Mouse (Mus musculus) stomach, embryonic 14.5 days (tissue): Measurements from ENCODE around the gene Tgif1. TPM values are rescaled to one million over a fixed set of nuclear protein-coding genes. Genes with fewer than 3 reads are reported as not detected.

Experiments
- ATAC-seq: fragments of 200-750 bp; cut with Nextera tagmentation; 2 replicates; pipeline ENCODE4 v1.8.0; 2017; ENCODE audit warnings: low read depth, moderate TSS enrichment; ENCODE audit not compliant: insufficient number of reproducible peaks, insufficient read depth, low FRiP score
- H3K27ac ChIP-seq: fragments of 300-500 bp; sonication (generic); 2 replicates; pipeline ENCODE4 v1.5.1; 2014; ENCODE audit warnings: mild to moderate bottlenecking, low read length, moderate library complexity, mixed read lengths
- H3K27me3 ChIP-seq: fragments of 300-500 bp; sonication (generic); 2 replicates; pipeline ENCODE4 v1.6.1; 2014; ENCODE audit warnings: low read length, control low read depth, mixed read lengths; ENCODE audit not compliant: control insufficient read depth, insufficient read depth
- H3K36me3 ChIP-seq: fragments of 300-500 bp; sonication (generic); 2 replicates; pipeline ENCODE4 v1.6.1; 2014; ENCODE audit warnings: mild to moderate bottlenecking, control low read depth, low read length, moderate library complexity, mixed read lengths; ENCODE audit not compliant: control insufficient read depth, insufficient read depth
- H3K4me1 ChIP-seq: fragments of 300-500 bp; sonication (generic); 2 replicates; pipeline ENCODE4 v1.6.1; 2014; ENCODE audit warnings: low read length, control low read depth, mixed read lengths; ENCODE audit not compliant: control insufficient read depth, insufficient read depth
- H3K4me2 ChIP-seq: fragments of 300-500 bp; sonication (generic); replicated peaks from 2 replicates; pipeline ENCODE4 v1.6.1; 2014; ENCODE audit warnings: low read depth, low read length, control low read depth
- H3K4me3 ChIP-seq: fragments of 300-500 bp; sonication (generic); 2 replicates; pipeline ENCODE4 v1.5.1; 2014; ENCODE audit warnings: low read depth, low read length, control low read depth
- H3K9ac ChIP-seq: fragments of 300-500 bp; sonication (generic); replicated peaks from 2 replicates; pipeline ENCODE4 v1.6.1; 2014; ENCODE audit warnings: low read depth, mild to moderate bottlenecking, control low read depth, low read length, moderate library complexity, mixed read lengths
- H3K9me3 ChIP-seq: fragments of 300-500 bp; sonication (generic); 2 replicates; pipeline ENCODE4 v1.6.1; 2016; ENCODE audit warnings: low read depth, low read length, control low read depth; ENCODE audit not compliant: control insufficient read depth
- WGBS: fragments of 180-500 bp; shearing (Covaris S2); extraction: QIAGEN DNeasy Blood & Tissue Kit; methylation state at CpG from one replicate; pipeline ENCODE4 v1.1.7; 2014; 5-methylcytosine and 5-hydroxymethylcytosine counted together
- polyA plus RNA-seq: library from polyadenylated mRNA; unstranded; fragments of >200 nt; fragmentation: Nextera tagmentation; extraction: Ambion mirVana; gene quantifications from 2 replicates; pipeline ENCODE4 v1.2.1, GENCODE M21; 2014

The Tgif1 gene
- polyA plus RNA-seq: 65.0 and 66.5 TPM in 2 replicates

DNA sequence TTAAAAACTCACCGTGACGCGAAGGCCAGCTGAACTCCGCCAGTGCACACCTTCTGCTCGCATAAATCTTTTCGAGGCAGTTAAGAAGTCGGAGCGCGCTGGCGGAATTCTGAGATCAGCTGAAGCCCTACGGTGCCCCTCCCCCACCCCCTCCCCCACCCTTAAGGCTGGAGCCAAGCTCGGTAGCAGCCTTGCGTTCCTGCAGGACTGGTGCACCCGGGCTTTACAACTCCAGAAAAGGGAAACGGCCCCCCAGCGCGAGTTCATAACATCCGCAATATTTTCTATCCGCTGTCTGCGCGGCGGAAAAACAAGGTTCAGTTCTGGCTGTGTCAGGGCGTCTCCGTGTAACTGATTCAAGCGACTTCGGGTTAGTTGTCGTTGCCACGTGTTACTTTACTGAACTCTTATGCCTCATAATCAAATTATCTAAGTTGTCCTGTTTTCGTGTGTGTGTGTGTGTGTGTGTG lies at the start of gene Tgif1:
Gene Tgif1 (minus strand): TSS at position 111 of the 470 bp plus-strand sequence.
- ATAC-seq: no peak
- no peaks in the 10 kb centered on the region for H3K27me3 ChIP-seq

DNA sequence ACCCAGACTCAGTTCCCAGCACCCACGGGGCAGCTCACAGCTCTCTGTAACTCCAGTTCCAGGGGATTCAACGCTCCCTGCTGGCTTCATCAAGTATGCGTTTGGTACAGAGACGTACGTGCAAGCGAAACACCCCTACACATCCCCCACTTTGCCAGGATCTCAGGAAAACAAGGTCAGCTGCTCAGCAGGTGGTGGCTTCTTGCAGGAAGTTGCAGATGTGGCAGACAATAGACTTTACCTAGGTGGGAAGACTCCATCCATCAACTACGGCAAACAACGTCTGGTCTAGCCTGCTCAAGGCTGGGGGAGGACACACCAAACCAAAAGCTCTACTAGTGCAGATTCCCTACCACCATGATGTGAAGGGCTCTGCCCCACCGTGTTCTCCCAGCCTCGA lies 47.3 kb upstream of the Tgif1 start:
- Histone ChIP-seq H3K4me1 (no peaks in the 10 kb centered on the region), H3K27me3 (no peaks in the 10 kb centered on the region), H3K4me3 (no peak overlapping the region), H3K9me3 (no peaks in the 10 kb centered on the region), H3K27ac (no peak overlapping the region), H3K9ac (no peak overlapping the region), H3K4me2 (no peak overlapping the region), H3K36me3 (no peaks in the 10 kb centered on the region)
- ATAC-seq: no peak
- WGBS: 76% methylated on average over 10 of the region's 10 CpGs

More for the DNA sequence above, at the start of gene Tgif1:
- H3K9me3 ChIP-seq: no peaks in the 10 kb centered on the region
- no peaks in the 10 kb centered on the region for H3K4me1 ChIP-seq
- H3K36me3 ChIP-seq: no peaks in the 10 kb centered on the region
- peak within 1 kb of the TSS; percentile 93 for H3K27ac ChIP-seq
- H3K9ac ChIP-seq: peak within 1 kb of the TSS; percentile 61
- peak within 1 kb of the TSS; percentile 82 for H3K4me3 ChIP-seq
- WGBS: under 1% methylated on average over 29 of the region's 29 CpGs
- peak within 1 kb of the TSS; percentile 94 for H3K4me2 ChIP-seq

DNA sequence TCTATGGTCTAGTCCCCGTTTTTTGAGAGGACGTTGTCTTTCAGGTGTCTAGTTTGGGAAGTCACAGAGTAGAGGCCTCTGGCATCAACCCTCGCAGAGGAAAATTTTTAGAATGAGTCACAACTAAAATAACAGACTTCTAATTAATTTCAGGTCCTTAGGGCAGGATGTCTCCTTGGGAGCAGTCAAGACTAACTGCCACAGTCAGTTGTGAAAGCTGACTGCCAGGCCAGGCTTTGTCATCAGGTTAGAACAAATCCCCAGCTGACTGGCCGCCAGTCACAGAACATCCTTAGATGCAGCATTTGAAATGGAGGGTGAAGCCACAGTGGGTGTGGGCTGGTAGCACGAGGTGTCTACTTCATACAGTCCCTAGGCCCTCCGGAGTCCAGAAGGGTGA lies 46.3 kb upstream of the Tgif1 start:
- Histone ChIP-seq H3K27me3 (no peaks in the 10 kb centered on the region), H3K4me3 (no peak overlapping the region), H3K4me2 (no peak overlapping the region), H3K9me3 (no peaks in the 10 kb centered on the region), H3K27ac (no peak overlapping the region), H3K4me1 (no peaks in the 10 kb centered on the region), H3K9ac (no peak overlapping the region), H3K36me3 (no peaks in the 10 kb centered on the region)
- WGBS: 89% methylated on average over 6 of the region's 6 CpGs
- no peak for ATAC-seq

DNA sequence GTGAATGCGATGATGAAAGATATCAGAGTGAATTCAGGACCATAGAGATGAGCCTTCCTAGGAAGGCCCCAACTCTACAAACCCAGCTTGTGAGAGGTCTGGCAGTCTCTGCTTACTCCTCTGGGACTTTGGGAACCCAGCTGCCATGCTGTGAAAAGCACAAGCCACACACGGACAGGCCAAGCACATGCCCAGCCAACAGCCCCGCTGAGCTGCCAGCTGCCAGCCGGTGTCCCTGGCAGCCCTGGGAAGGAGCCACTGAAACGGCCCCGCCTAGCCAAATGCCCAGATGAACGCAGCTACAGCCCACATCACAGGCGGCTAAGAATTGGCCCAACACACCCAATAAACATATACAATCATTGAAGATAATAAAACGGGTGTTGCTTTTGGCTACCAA lies 41.5 kb upstream of the Tgif1 start:
- Histone ChIP-seq H3K27ac (no peak overlapping the region), H3K4me3 (no peak overlapping the region), H3K36me3 (no peaks in the 10 kb centered on the region), H3K4me2 (no peak overlapping the region), H3K9ac (no peak overlapping the region), H3K27me3 (no peaks in the 10 kb centered on the region), H3K4me1 (no peaks in the 10 kb centered on the region), H3K9me3 (no peaks in the 10 kb centered on the region)
- 91% methylated on average over 9 of the region's 9 CpGs for WGBS
- ATAC-seq: no peak

DNA sequence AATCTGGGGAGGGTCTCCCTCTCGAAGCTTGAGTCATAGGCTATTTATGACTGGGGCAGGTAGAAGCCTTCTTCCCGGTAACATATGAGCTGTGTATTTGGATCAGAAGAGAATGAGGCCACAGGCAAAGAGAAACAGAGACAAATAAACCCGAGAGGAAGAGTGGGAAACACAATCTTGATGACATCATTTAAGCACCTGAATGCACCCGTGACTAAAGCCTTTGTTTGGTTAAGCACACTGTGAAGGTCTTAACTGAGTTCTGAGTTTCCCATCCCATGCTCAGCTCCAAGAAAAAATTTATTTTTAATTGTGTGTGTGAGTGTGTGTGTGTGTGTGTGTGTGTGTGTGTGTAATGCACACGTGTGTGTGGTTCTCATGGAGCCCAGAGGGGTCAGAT lies 39.8 kb upstream of the Tgif1 start:
- Histone ChIP-seq H3K36me3 (no peaks in the 10 kb centered on the region), H3K27me3 (no peaks in the 10 kb centered on the region), H3K27ac (no peak overlapping the region), H3K4me2 (no peak overlapping the region), H3K9me3 (no peaks in the 10 kb centered on the region), H3K9ac (no peak overlapping the region), H3K4me1 (no peaks in the 10 kb centered on the region), H3K4me3 (no peak overlapping the region)
- 54% methylated on average over 5 of the region's 5 CpGs for WGBS
- ATAC-seq: no peak

DNA sequence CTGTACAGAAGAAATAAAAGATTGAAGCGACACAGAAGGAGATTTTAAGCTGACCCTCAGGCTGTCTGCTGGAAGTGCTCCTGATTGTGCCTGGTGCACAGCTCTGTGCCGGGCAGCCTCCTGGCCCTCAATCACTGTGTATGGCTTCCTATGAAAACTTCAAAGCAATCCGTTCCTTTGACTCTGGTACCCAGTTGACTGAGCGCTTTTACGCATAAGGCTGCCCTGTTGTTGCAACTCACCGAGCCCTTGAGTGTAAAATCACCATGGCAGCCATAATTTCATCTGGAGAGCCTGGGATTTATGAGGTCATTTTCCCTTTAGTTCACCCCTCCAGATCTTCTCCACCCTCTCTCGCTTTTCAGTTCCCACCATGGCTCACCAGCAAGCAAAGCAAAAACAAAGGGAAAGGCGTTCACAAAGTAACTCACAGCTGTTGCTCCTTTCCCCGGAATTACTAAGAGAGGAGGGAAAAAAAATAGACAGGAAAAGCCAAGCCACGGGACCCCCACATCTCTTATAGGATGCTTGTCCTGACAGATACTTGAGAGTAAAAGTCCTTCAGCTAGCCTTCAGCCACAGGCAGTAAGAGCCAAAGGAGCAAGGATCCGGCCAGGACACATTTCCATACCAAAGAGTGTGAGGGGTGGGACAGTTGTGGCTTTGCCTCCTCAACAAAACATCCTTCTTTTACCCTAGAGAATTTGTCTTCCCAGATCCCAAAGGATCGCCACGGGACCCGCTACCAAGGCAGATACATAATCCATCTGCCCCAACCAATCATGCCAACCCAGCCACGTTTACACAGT lies 39.1 kb upstream of the Tgif1 start:
- no peak overlapping the region for H3K9ac ChIP-seq
- no peak overlapping the region for H3K4me2 ChIP-seq
- no peak for ATAC-seq
- H3K27me3 ChIP-seq: no peaks in the 10 kb centered on the region
- H3K4me1 ChIP-seq: no peaks in the 10 kb centered on the region
- H3K9me3 ChIP-seq: no peaks in the 10 kb centered on the region
- WGBS: 33% methylated on average over 15 of the region's 15 CpGs
- H3K4me3 ChIP-seq: no peak overlapping the region
- no peaks in the 10 kb centered on the region for H3K36me3 ChIP-seq
- H3K27ac ChIP-seq: no peak overlapping the region

DNA sequence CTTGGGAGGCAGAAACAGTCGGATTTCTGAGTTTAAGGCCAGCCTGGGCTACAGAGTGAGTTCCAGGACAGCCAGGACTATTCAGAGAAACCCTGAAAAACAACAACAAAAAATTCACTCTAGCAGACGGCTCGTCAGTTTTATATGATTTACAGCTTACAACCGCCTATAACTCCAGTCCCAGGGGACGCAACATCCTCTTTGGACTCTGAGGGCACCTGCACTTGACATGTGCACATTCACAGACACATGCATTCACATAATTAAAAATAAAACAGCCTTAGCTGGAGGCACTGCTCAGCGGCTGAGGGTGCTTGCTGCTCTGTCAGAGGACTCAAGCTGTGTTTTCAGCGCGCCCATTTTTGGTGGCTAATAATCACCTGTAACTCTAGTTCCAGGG lies 37.2 kb upstream of the Tgif1 start:
- Histone ChIP-seq H3K36me3 (no peaks in the 10 kb centered on the region), H3K4me1 (no peaks in the 10 kb centered on the region), H3K9ac (no peak overlapping the region), H3K27me3 (no peaks in the 10 kb centered on the region), H3K4me2 (no peak overlapping the region), H3K4me3 (no peak overlapping the region), H3K9me3 (no peaks in the 10 kb centered on the region), H3K27ac (no peak overlapping the region)
- WGBS: 87% methylated on average over 8 of the region's 8 CpGs
- no peak for ATAC-seq

DNA sequence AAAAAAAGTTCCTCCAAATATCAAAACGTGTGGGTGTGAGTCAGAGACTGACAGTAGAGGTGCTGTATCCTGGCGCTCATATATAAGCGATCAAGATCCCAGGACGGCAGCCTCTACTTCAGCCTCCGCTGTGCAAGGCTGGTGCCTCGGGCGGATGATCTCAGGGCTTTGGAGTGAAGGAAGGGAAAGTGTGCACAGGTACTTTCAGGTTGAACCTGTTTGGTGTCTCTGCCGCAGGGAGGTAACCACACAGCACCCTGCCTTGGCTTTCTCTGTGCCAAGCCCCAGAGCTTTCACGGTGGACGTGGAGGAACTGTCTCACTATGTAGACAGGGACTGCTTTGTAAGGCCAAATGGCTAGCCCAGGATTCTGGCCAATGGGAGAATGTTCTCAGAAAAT lies 35.3 kb upstream of the Tgif1 start:
- 0 out of 2 replicates have a peak, but pooled peaks have one; percentile 15 for ATAC-seq
- Histone ChIP-seq H3K9ac (no peak overlapping the region), H3K4me3 (no peak overlapping the region), H3K36me3 (no peaks in the 10 kb centered on the region), H3K4me1 (no peaks in the 10 kb centered on the region), H3K4me2 (no peak overlapping the region), H3K27ac (peak overlapping the region; percentile 21; the same call in 1 of the 2 replicates), H3K27me3 (no peaks in the 10 kb centered on the region), H3K9me3 (no peaks in the 10 kb centered on the region)
- 69% methylated on average over 10 of the region's 10 CpGs for WGBS
